Mouse (Mus musculus): ENCODE measurements around the gene Cldn4. TPM values are rescaled to one million over a fixed set of nuclear protein-coding genes. Genes with fewer than 3 reads are reported as not detected.

Cldn4 gene
- 27.0 and 30.6 TPM in 2 replicates for polyA plus RNA-seq (2014; fragmentation: Nextera tagmentation; extraction: Ambion mirVana)

- DNase-seq (ENCODE audit: low spot score) (peak; percentile 90), ATAC-seq (ENCODE audit: low read depth) (peak; percentile 77)
- H3K4me3 ChIP-seq (ENCODE audit: low read depth, low read length) = peak within 1 kb of the TSS; percentile 38
- 8% methylated on average over 11 of the region's 11 CpGs for WGBS
- H3K4me1 ChIP-seq (ENCODE audit: control insufficient read depth, insufficient read depth, low read length) = peaks cover 8% of the 10 kb centered on the region; the same call in 1 of the 2 replicates
- peak within 1 kb of the TSS; percentile 63 for H3K27ac ChIP-seq (replicated peaks; ENCODE audit: low read depth, low read length)
- no peaks in the 10 kb centered on the region for H3K9me3 ChIP-seq (ENCODE audit: control insufficient read depth, low read length)
- peak within 1 kb of the TSS; percentile 58 for H3K9ac ChIP-seq (ENCODE audit: low read depth, low read length)
- no peaks in the 10 kb centered on the region for H3K36me3 ChIP-seq (ENCODE audit: control insufficient read depth, insufficient read depth, low read length)
- peak within 1 kb of the TSS; percentile 43 for H3K4me2 ChIP-seq (ENCODE audit: low read depth, low read length)
- H3K27me3 ChIP-seq (replicated peaks; ENCODE audit: control insufficient read depth, insufficient read depth, low read length) = peaks cover 35% of the 10 kb centered on the region
These were observed at the start of gene Cldn4 for GRCm38 (mm10) chr5:134946857-134947255. Gene Cldn4 (minus strand): TSS chr5:134946934.

- Histone ChIP-seq H3K9ac (ENCODE audit: low read depth, low read length) (no peak overlapping the region), H3K4me2 (ENCODE audit: low read depth, low read length) (no peak overlapping the region), H3K4me3 (ENCODE audit: low read depth, low read length) (no peak overlapping the region), H3K27me3 (replicated peaks; ENCODE audit: control insufficient read depth, insufficient read depth, low read length) (peaks cover 13% of the 10 kb centered on the region), H3K36me3 (ENCODE audit: control insufficient read depth, insufficient read depth, low read length) (no peaks in the 10 kb centered on the region), H3K9me3 (ENCODE audit: control insufficient read depth, low read length) (no peaks in the 10 kb centered on the region), H3K4me1 (ENCODE audit: control insufficient read depth, insufficient read depth, low read length) (no peaks in the 10 kb centered on the region), H3K27ac (replicated peaks; ENCODE audit: low read depth, low read length) (no peak overlapping the region)
- ATAC-seq (ENCODE audit: low read depth) = no peak
- 84% methylated on average over 5 of the region's 5 CpGs for WGBS
- DNase-seq (ENCODE audit: low spot score) = no peak
These were observed 45.8 kb upstream of the Cldn4 start for GRCm38 (mm10) chr5:134992566-134992965.

GRCm38 (mm10) chr5:134989741-134990140 lies 43.0 kb upstream of the Cldn4 start:
- no peak overlapping the region for H3K9ac ChIP-seq (ENCODE audit: low read depth, low read length)
- no peaks in the 10 kb centered on the region for H3K9me3 ChIP-seq (ENCODE audit: control insufficient read depth, low read length)
- no peak overlapping the region for H3K4me3 ChIP-seq (ENCODE audit: low read depth, low read length)
- DNase-seq (ENCODE audit: low spot score) (peak; percentile 40), ATAC-seq (ENCODE audit: low read depth) (no peak)
- H3K27ac ChIP-seq (replicated peaks; ENCODE audit: low read depth, low read length) = no peak overlapping the region
- no peak overlapping the region for H3K4me2 ChIP-seq (ENCODE audit: low read depth, low read length)
- 30% methylated on average over 6 of the region's 6 CpGs for WGBS
- H3K4me1 ChIP-seq (ENCODE audit: control insufficient read depth, insufficient read depth, low read length) = 0 out of 2 replicates have a peak, but pooled peaks cover 2% of the 10 kb centered on the region
- peaks cover 41% of the 10 kb centered on the region for H3K27me3 ChIP-seq (replicated peaks; ENCODE audit: control insufficient read depth, insufficient read depth, low read length)
- H3K36me3 ChIP-seq (ENCODE audit: control insufficient read depth, insufficient read depth, low read length) = no peaks in the 10 kb centered on the region

GRCm38 (mm10) chr5:134989166-134989565 lies 42.4 kb upstream of the Cldn4 start:
- no peak overlapping the region for H3K27ac ChIP-seq (replicated peaks; ENCODE audit: low read depth, low read length)
- H3K36me3 ChIP-seq (ENCODE audit: control insufficient read depth, insufficient read depth, low read length) = no peaks in the 10 kb centered on the region
- H3K4me3 ChIP-seq (ENCODE audit: low read depth, low read length) = peak overlapping the region; percentile 8; the same call in 1 of the 2 replicates
- peaks cover 47% of the 10 kb centered on the region for H3K27me3 ChIP-seq (replicated peaks; ENCODE audit: control insufficient read depth, insufficient read depth, low read length)
- H3K9me3 ChIP-seq (ENCODE audit: control insufficient read depth, low read length) = no peaks in the 10 kb centered on the region
- H3K4me2 ChIP-seq (ENCODE audit: low read depth, low read length) = 0 out of 2 replicates have a peak overlapping the region, but pooled peaks have one; percentile 1
- 67% methylated on average over 11 of the region's 11 CpGs for whole genome bisulfite sequencing
- ATAC-seq (ENCODE audit: low read depth) (no peak), DNase-seq (ENCODE audit: low spot score) (no peak)
- H3K9ac ChIP-seq (ENCODE audit: low read depth, low read length) = no peak overlapping the region
- H3K4me1 ChIP-seq (ENCODE audit: control insufficient read depth, insufficient read depth, low read length) = 0 out of 2 replicates have a peak, but pooled peaks cover 2% of the 10 kb centered on the region

- Histone ChIP-seq H3K9ac (ENCODE audit: low read depth, low read length) (peak overlapping the region; percentile 54), H3K9me3 (ENCODE audit: control insufficient read depth, low read length) (no peaks in the 10 kb centered on the region), H3K4me3 (ENCODE audit: low read depth, low read length) (peak overlapping the region; percentile 36), H3K4me2 (ENCODE audit: low read depth, low read length) (peak overlapping the region; percentile 50), H3K27ac (replicated peaks; ENCODE audit: low read depth, low read length) (peak overlapping the region; percentile 75), H3K4me1 (ENCODE audit: control insufficient read depth, insufficient read depth, low read length) (0 out of 2 replicates have a peak, but pooled peaks cover 2% of the 10 kb centered on the region), H3K27me3 (replicated peaks; ENCODE audit: control insufficient read depth, insufficient read depth, low read length) (peaks cover 55% of the 10 kb centered on the region), H3K36me3 (ENCODE audit: control insufficient read depth, insufficient read depth, low read length) (no peaks in the 10 kb centered on the region)
- no peak for ATAC-seq (ENCODE audit: low read depth)
- DNase-seq (ENCODE audit: low spot score) = no peak
- WGBS = 2% methylated on average over 46 of the region's 79 CpGs
These were observed 39.8 kb upstream of the Cldn4 start for GRCm38 (mm10) chr5:134986298-134987268.

GRCm38 (mm10) chr5:134985633-134986297 lies 39.0 kb upstream of the Cldn4 start, which contains the start of gene Cldn3:
Gene Cldn3 (plus strand): TSS chr5:134986214.
- H3K4me3 ChIP-seq (ENCODE audit: low read depth, low read length) = peak within 1 kb of the TSS; percentile 36
- no peaks in the 10 kb centered on the region for H3K36me3 ChIP-seq (ENCODE audit: control insufficient read depth, insufficient read depth, low read length)
- WGBS = 1% methylated on average over 25 of the region's 25 CpGs
- peak within 1 kb of the TSS; percentile 54 for H3K9ac ChIP-seq (ENCODE audit: low read depth, low read length)
- peak; percentile 91 for DNase-seq (ENCODE audit: low spot score)
- no peaks in the 10 kb centered on the region for H3K9me3 ChIP-seq (ENCODE audit: control insufficient read depth, low read length)
- 0 out of 2 replicates have a peak, but pooled peaks cover 2% of the 10 kb centered on the region for H3K4me1 ChIP-seq (ENCODE audit: control insufficient read depth, insufficient read depth, low read length)
- peak; percentile 89 for ATAC-seq (ENCODE audit: low read depth)
- peak within 1 kb of the TSS; percentile 50 for H3K4me2 ChIP-seq (ENCODE audit: low read depth, low read length)
- H3K27ac ChIP-seq (replicated peaks; ENCODE audit: low read depth, low read length) = peak within 1 kb of the TSS; percentile 75
- peaks cover 55% of the 10 kb centered on the region for H3K27me3 ChIP-seq (replicated peaks; ENCODE audit: control insufficient read depth, insufficient read depth, low read length)

GRCm38 (mm10) chr5:134983771-134984170 lies 37.0 kb upstream of the Cldn4 start:
- Histone ChIP-seq H3K4me2 (ENCODE audit: low read depth, low read length) (no peak overlapping the region), H3K27me3 (replicated peaks; ENCODE audit: control insufficient read depth, insufficient read depth, low read length) (peaks cover 53% of the 10 kb centered on the region), H3K4me3 (ENCODE audit: low read depth, low read length) (no peak overlapping the region), H3K27ac (replicated peaks; ENCODE audit: low read depth, low read length) (no peak overlapping the region), H3K36me3 (ENCODE audit: control insufficient read depth, insufficient read depth, low read length) (no peaks in the 10 kb centered on the region), H3K9me3 (ENCODE audit: control insufficient read depth, low read length) (no peaks in the 10 kb centered on the region), H3K9ac (ENCODE audit: low read depth, low read length) (no peak overlapping the region), H3K4me1 (ENCODE audit: control insufficient read depth, insufficient read depth, low read length) (0 out of 2 replicates have a peak, but pooled peaks cover 2% of the 10 kb centered on the region)
- no peak for DNase-seq (ENCODE audit: low spot score)
- ATAC-seq (ENCODE audit: low read depth) = no peak
- 7% methylated on average over 3 of the region's 3 CpGs for WGBS

GRCm38 (mm10) chr5:134983111-134983510 lies 36.4 kb upstream of the Cldn4 start:
- H3K36me3 ChIP-seq (ENCODE audit: control insufficient read depth, insufficient read depth, low read length) = no peaks in the 10 kb centered on the region
- ATAC-seq (ENCODE audit: low read depth) = no peak
- 0 out of 2 replicates have a peak, but pooled peaks cover 2% of the 10 kb centered on the region for H3K4me1 ChIP-seq (ENCODE audit: control insufficient read depth, insufficient read depth, low read length)
- no peak overlapping the region for H3K9ac ChIP-seq (ENCODE audit: low read depth, low read length)
- H3K27ac ChIP-seq (replicated peaks; ENCODE audit: low read depth, low read length) = no peak overlapping the region
- 68% methylated on average over 1 of the region's 1 CpGs for WGBS
- H3K9me3 ChIP-seq (ENCODE audit: control insufficient read depth, low read length) = no peaks in the 10 kb centered on the region
- DNase-seq (ENCODE audit: low spot score) = no peak
- peaks cover 48% of the 10 kb centered on the region for H3K27me3 ChIP-seq (replicated peaks; ENCODE audit: control insufficient read depth, insufficient read depth, low read length)
- H3K4me3 ChIP-seq (ENCODE audit: low read depth, low read length) = no peak overlapping the region
- H3K4me2 ChIP-seq (ENCODE audit: low read depth, low read length) = no peak overlapping the region
